Comparison of ENCODE assay signal across 16 mouse cellular contexts in the genomic region with DNA sequence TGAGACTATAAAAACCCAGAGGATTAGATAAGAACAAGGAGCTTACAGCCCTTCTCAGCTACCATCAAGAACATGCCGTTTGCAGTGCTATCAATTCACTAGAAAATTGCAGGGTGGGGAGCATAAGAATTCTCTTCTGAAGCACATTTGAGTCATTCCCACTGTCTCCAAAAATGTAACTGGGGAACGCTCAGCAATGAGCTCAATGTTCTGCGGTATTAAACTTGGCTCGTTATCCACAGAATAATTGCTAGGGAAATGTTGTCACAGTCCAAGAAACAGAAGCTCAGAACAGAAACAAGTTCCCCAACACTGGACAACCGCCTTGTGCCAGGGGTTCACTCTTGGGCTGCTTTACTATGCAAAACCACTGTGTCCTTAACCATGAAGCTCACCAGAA.
DNase-seq lines count a peak whose midpoint lies in the region; ATAC-seq lines count a peak whose summit lies in the region.
"Had no signal": no experiment of that assay in that cellular context is flagged by ENCODE, and none has a peak within 500 bp of the region (broad histone marks: within the 10 kb centered on the region; RNA-seq: fewer than 3 reads in every experiment).

No protein-coding gene starts in this region.

- DNase-seq in frontal cortex, postnatal 25 days (ENCODE audit: low spot score in 2 of 2): no peak
- DNase-seq in layer of hippocampus, adult 18-20 months (ENCODE audit: low spot score in 2 of 2): peak; percentile 2 to 29
- no peak for DNase-seq in layer of hippocampus, postnatal 10 days (ENCODE audit: low spot score in 2 of 2)
- DNase-seq in Muller cell, postnatal 12 days (ENCODE audit: inconsistent ontology term): peak; percentile 85
- DNase-seq in layer of hippocampus, adult 9-10 months (ENCODE audit: low spot score): peak; percentile 0
- DNase-seq in spleen, adult 18-20 months: no peak
- no peak for DNase-seq in cerebellum, adult 11 months
- DNase-seq: adrenal gland, postnatal 14 days; cerebellum, adult 2 months; cerebellum, postnatal 10 days; gastrocnemius, postnatal 25 days; heart, postnatal 36 days had no signal

- ATAC-seq in frontal cortex, adult (ENCODE audit: low TSS enrichment): peak; percentile 89
- ATAC-seq: activated CD4-positive, CD25-positive, alpha-beta regulatory T cell, adult 4 months; forebrain, embryonic 16.5 days; Patski had no signal

Comparison
In these comparisons a context has a peak if more than half of its experiments do, and no peak if none do; other contexts are left out.
1. DNase-seq: peak in layer of hippocampus, adult 18-20 months (2 of 2), Muller cell, postnatal 12 days (single experiment) and layer of hippocampus, adult 9-10 months (single experiment); none in frontal cortex, postnatal 25 days (0 of 2), layer of hippocampus, postnatal 10 days (0 of 2), spleen, adult 18-20 months (0 of 2) and cerebellum, adult 11 months (single experiment).